Mouse (Mus musculus): ENCODE measurements around the gene Ercc4.

Ercc4 gene

DNA sequence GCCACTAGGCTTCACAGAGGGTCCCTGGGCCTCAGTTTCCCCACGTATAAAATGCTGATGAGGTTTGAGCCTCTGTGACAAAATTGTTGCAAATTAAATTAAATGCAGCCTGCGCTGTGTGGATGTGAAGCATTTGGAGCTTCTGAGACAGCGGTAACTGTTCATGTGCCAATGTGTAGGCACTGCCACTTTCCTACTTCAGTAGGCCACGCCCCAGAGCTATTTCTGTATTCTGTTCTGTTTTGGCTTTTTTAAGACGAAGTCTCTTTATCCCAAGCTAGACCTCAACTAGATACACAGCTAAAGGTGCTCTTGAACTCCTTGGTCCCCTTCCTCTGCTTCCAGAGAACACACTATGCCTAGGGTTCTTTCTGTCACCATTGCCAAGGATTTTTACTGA lies 85.4 kb downstream of the Ercc4 start:
- DNase-seq (ENCODE audit: low spot score in 2 of 2), result no peak

DNA sequence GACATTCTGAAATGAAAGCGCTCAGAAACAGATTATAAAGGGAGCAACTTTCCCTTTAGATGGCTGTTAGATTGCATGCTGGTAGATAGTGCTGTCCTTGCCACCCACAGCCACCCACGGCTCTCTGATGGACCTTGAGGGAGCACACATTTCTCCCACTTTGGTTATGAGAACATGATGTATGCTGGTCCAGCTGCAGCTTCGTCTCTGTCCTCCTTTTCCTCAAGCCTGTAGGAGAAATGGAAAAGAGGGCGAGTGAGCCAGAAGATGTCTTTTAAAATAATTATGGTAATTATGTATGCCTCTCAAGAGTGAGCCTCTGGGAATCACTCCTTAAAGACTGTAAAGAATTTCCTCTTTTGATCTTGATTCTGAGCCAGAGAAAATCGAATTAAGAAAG lies 87.1 kb downstream of the Ercc4 start:
- no peak for DNase-seq (ENCODE audit: low spot score in 2 of 2)

DNA sequence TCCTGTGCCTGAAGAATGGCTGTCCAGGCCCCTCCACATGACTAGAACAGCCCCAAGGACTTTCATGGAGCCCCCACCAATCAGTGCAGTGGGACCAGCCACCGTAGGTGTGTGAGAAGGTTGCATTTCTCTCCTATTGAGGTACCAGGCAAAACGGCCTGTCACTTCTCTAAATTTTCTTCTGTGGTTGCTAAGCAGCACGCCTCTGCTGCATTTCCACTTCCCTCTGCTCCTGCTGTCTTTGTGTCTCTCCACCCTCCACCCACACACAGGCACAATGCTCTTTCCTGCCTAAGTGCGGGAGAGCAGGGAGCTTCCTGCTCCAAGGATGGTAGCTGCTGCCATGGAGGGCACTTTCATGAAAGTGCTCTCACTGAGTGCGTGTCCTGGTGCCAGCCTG lies 87.8 kb downstream of the Ercc4 start:
- DNase-seq (ENCODE audit: low spot score in 2 of 2), result no peak

DNA sequence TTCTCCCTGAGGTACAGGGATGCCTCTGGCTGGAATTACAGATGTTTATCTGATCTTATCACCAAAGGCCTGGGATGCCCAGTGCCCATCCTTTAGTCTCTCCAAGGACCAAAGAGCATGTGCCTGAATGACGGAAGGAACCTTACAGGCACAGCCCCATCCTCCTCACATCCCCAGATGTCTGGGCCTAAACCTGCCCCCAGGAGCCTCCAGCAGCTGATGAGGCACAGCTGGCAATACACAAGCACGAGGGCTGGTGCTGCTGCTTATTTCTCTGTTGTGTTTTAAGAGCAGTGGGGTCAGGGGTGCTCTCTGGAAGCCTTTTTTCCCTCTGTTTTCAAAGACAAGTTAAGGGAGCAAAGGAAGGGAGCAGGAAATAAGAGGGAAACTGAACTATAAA lies 89.7 kb downstream of the Ercc4 start:
- DNase-seq (ENCODE audit: low spot score in 2 of 2), result no peak

Data from natural killer cell, adult 2 months (primary cell).